Mouse (Mus musculus) thymus, postnatal 14 days (tissue): ENCODE results near the gene Parvb.

ENCODE experiments used
- DNase-seq: peaks from one replicate; pipeline ENCODE4 v3.0.0; 2021

Gene Parvb

DNA sequence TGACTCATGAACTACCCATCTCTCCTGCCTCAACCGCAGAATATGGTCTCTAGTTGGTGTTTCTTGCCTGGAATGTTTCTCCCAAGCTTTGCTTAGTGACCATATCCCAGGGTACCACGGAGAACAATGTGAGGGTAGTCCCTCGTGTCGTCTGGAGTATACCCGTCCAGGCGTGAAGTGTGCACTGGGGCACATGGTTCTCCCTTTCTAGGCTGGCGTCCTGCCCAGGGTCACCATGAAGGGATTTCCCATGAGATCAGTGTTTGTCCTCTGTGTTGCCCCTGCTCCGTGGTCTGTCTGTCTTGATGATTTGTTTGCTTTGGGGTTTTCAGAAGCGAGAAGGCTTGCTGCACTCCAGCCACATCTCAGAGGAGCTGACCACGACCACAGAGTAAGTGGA is 63.4 kb downstream of the Parvb start:
- DNase-seq: no peak

- DNase-seq: no peak
Observed at GRCm38 (mm10) chr15:84297454-84297853, 65.6 kb downstream of the Parvb start.

GRCm38 (mm10) chr15:84298804-84299370 is 67.0 kb downstream of the Parvb start:
- DNase-seq: no peak

DNA sequence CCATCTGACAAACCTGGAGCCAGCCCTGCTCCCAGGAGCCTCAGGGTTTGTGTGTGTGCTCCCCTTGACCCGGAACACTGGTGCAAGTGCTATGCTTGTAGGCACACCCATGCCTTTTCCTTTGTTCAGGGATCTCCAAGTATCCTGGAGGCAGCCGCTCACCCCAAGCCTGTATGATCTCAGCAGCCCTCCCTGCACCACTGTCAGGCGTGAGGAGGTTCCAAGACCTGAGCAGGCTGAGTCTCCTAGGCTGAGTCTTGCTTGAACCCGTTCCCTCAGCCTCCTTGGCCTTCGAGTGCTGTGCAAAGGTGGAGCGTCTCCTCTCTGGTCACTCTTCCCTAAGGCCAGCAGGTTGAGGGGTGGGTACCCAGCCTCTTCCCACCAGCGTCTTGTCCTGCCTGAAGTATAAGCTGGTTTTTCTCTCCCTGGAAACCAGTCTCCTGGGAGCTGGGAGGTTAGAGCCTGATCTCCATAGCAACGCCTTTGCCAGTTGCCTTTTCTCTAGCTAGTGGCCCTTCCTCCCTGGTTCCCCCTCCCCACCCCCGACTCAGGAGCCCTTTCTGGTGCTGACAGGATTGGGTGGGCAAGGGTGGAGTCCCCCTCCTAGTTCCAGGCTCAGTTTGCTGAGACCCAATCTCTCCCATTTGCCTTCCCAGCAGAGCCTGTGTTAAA is 68.0 kb downstream of the Parvb start:
- no peak for DNase-seq

DNA sequence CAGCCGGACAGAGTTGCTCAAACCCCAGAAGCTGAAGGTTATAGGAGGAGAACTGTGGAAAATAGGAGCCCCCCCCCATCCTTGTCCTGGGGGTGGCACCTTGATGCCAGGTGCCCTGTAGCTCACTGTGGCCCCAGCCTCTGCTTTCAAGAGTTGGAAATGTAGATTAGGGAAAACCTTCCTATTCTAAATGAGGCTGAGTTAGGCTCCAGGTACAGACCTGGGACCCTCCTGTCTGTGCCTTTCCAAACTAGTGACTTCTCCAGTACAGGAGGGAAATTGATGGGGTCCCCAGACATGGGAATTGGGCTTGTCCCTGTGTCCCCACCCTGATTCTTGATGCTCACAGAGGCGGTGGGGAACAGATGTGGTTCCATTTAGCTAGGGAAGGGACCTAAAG is 68.7 kb downstream of the Parvb start:
- no peak for DNase-seq

- DNase-seq: no peak
Observed at GRCm38 (mm10) chr15:84301026-84301425, 69.2 kb downstream of the Parvb start.

- no peak for DNase-seq
Observed at GRCm38 (mm10) chr15:84301641-84302420, 70.0 kb downstream of the Parvb start.

GRCm38 (mm10) chr15:84303264-84303663 is 71.4 kb downstream of the Parvb start:
- no peak for DNase-seq

DNA sequence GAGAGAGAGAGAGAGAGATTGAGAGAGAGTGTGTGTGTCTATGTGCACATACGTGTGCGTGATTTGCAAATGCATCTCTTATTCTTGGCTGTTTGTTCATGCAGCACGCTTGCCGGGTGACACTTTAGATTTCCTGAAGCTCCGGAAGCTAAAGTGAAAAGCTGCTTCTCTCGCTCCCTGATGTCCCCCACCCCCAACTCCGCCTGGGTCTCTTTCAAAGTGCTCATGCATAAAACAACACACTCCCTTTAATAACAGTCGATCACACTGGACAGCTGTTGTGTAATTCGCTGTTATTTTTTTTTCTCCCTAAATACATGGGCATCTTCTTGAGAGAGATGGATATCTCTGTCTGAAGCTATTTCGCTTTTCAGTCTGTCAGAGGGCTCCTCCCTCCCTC is 73.5 kb downstream of the Parvb start:
- DNase-seq: no peak

DNA sequence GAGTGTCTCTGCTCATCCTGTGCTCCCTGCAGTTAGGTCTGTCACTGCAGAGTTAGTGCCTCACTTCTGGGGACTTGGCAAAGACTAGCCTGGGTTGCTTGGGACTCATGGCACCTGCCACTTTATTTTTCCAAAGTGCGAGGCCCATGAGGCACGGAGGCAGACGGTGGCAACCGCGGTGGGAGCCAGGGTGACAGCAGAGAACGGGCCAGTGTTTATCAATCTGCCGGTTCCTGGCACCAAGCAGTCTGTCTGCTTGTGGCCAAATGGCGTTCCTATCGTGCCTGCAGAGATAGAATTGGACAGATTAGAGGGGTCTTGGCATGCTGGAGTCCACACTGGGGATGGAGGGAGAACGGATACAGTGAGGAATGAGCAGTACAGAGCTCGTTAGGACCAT is 78.4 kb downstream of the Parvb start:
- DNase-seq: no peak

- DNase-seq: no peak
Observed at GRCm38 (mm10) chr15:84311295-84312085, 79.6 kb downstream of the Parvb start.

DNA sequence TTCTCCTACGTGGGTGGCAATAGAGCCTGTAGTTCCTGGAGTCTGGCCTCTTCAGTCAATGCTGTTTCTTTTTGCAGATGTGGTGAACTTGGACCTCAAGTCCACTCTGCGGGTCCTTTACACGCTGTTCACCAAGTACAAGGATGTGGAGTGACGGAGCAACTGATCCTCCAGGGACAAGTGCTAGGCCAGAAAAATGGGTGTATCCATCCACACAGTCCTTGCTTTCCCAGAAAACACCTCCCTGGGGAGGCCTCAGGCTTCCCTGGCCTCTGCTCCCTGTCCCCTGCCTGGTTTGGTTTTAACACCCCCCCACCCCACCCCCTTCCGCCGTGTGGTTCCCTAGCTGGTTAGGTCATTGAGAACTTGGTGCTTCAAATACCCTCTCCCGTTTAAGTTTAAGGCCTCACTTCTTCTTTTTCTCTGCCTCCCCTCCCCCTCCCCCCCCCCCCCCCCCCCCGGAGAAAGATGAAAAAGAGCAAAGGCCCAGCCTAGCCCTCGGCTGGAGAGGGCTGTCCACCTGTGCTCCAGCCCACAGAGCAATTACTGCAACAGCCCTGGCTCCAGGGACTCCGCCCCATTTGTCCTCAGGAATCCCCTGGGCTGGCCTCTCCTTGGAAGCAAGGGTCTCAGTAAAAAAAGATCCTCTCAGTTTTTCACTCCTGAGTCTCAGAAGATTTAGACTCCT is 81.2 kb downstream of the Parvb start:
- DNase-seq: no peak

GRCm38 (mm10) chr15:84313566-84313878 is 81.7 kb downstream of the Parvb start:
- DNase-seq: peak; percentile 84

- DNase-seq: no peak
Observed at GRCm38 (mm10) chr15:84314420-84315080, 82.7 kb downstream of the Parvb start.

DNA sequence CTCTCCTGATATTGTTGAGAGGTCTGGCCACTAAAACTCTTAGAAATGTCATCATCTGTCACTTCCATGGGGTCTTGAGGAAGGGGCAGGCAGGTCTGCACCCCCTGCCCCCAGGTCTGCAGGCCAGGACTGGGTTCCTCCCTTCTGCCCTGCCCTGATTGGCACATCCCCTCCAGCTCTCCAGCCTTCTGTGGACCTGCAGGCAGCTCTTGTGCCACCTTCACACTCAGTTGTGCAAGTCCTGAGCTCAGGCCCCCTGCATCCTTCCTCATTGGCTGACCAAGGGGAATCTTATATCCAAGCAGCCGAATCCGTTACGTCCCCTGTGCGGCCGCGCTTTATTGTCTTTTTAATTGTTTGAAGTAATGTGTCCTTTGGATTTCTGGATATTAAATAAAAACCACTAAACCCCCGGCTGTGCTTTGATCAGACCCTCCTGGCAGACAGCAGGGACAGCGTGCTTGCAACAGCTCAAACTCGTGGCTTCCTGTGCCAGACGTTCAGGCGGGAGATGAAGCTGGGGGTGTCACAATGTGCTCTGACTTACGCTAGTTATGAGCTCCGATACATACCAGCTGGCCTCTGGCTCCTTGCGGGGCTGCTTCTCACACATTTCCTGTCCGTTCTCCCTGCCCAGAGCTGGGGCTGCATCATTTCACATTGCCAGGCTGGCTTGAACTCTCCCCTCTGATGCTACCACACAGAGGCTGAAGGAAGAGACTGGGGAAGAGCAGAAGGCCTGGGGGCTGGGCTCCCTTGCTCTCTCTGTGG is 83.6 kb downstream of the Parvb start:
- DNase-seq: peak; percentile 78

DNA sequence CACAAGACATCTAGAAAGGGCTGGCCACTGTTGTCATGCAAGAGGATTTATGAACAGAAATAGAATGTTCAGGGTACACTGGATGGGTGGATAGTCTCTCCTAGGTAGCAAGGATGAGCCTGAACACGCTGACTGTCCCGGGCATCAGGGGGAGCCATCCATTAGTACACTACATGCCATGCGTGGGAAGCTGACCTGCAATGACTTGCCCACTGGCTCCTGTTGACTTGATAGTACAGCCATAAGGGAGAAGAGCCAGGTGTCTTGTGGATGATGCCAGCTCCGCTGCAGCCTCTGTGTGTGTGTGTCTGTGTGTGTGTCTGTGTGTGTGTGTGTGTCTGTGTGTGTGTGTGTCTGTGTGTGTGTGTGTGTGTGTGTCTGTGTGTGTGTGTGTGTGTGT is 87.5 kb downstream of the Parvb start:
- DNase-seq: no peak

- DNase-seq: no peak
Observed at GRCm38 (mm10) chr15:84321544-84322174, 89.8 kb downstream of the Parvb start.

GRCm38 (mm10) chr15:84323966-84324869 is 92.4 kb downstream of the Parvb start, which contains the start of gene Parvg:
Gene Parvg, plus strand, starts transcription at chr15:84324026.
- peak; percentile 79 for DNase-seq

- DNase-seq: peak; percentile 39
Observed at GRCm38 (mm10) chr15:84324870-84325553, 93.2 kb downstream of the Parvb start.
